Mouse (Mus musculus) embryonic facial prominence, embryonic 11.5 days (tissue): Measurements from ENCODE around the gene Tas2r134. TPM values are rescaled to one million over a fixed set of nuclear protein-coding genes. Genes with fewer than 3 reads are reported as not detected.

Experiments
- ATAC-seq: fragments of 200-750 bp; cut with Nextera tagmentation; replicated peaks from 2 replicates; pipeline ENCODE4 v1.8.0; 2017; ENCODE audit warnings: low read depth; ENCODE audit not compliant: insufficient number of reproducible peaks, low FRiP score, low TSS enrichment
- DNase-seq: peaks from one replicate; pipeline ENCODE4 v3.0.0-alpha.2; 2015; ENCODE audit warnings: low spot score
- H3K27ac ChIP-seq: fragments of 300-500 bp; sonication (generic); replicated peaks from 2 replicates; pipeline ENCODE4 v1.5.1; 2014; ENCODE audit warnings: mild to moderate bottlenecking, low read depth, low read length, control low read depth
- H3K27me3 ChIP-seq: fragments of 300-500 bp; sonication (generic); 2 replicates; pipeline ENCODE4 v1.6.1; 2014; ENCODE audit warnings: mild to moderate bottlenecking, low read length, moderate library complexity, mixed read lengths; ENCODE audit not compliant: control insufficient read depth, insufficient read depth
- H3K36me3 ChIP-seq: fragments of 300-500 bp; sonication (generic); replicated peaks from 2 replicates; pipeline ENCODE4 v1.6.1; 2014; ENCODE audit warnings: low read depth, mild to moderate bottlenecking, low read length, moderate library complexity, mixed read lengths; ENCODE audit not compliant: control insufficient read depth, insufficient read depth
- H3K4me1 ChIP-seq: fragments of 300-500 bp; sonication (generic); 2 replicates; pipeline ENCODE4 v1.6.1; 2014; ENCODE audit warnings: low read length, mixed read lengths; ENCODE audit not compliant: control insufficient read depth, insufficient read depth
- H3K4me2 ChIP-seq: fragments of 300-500 bp; sonication (generic); 2 replicates; pipeline ENCODE4 v1.6.1; 2014; ENCODE audit warnings: low read depth, mild to moderate bottlenecking, control low read depth, low read length, moderate library complexity
- H3K4me3 ChIP-seq: fragments of 300-500 bp; sonication (generic); 2 replicates; pipeline ENCODE4 v1.5.1; 2014; ENCODE audit warnings: low read depth, low read length, control low read depth
- H3K9ac ChIP-seq: fragments of 300-500 bp; sonication (generic); replicated peaks from 2 replicates; pipeline ENCODE4 v1.6.1; 2014; ENCODE audit warnings: mild to moderate bottlenecking, control low read depth, low read length
- H3K9me3 ChIP-seq: fragments of 300-500 bp; sonication (generic); replicated peaks from 2 replicates; pipeline ENCODE4 v1.6.1; 2016; ENCODE audit warnings: mild to moderate bottlenecking, low read length, inconsistent platforms, mixed read lengths; ENCODE audit not compliant: control insufficient read depth
- WGBS: fragments of 180-500 bp; shearing (Covaris S2); extraction: QIAGEN DNeasy Blood & Tissue Kit; methylation state at CpG from one replicate; pipeline ENCODE4 v1.1.7; 2014; 5-methylcytosine and 5-hydroxymethylcytosine counted together
- polyA plus RNA-seq: library from polyadenylated mRNA; unstranded; fragments of >200 nt; fragmentation: Nextera tagmentation; extraction: Ambion mirVana; gene quantifications from 2 replicates; pipeline ENCODE4 v1.2.1, GENCODE M21; 2014

The Tas2r134 gene
- polyA plus RNA-seq, 1 experiment from 2014 or later: not detected

GRCm38 (mm10) chr2:51658288-51658687 lies 31.0 kb downstream of the Tas2r134 start:
- WGBS: 30% methylated on average over 5 of the region's 5 CpGs
- no peaks in the 10 kb centered on the region for H3K36me3 ChIP-seq
- ATAC-seq (no peak), DNase-seq (peak; percentile 61)
- H3K4me1 ChIP-seq: no peaks in the 10 kb centered on the region
- no peak overlapping the region for H3K27ac ChIP-seq
- no peak overlapping the region for H3K4me2 ChIP-seq
- H3K27me3 ChIP-seq: no peaks in the 10 kb centered on the region
- no peaks in the 10 kb centered on the region for H3K9me3 ChIP-seq
- no peak overlapping the region for H3K4me3 ChIP-seq
- no peak overlapping the region for H3K9ac ChIP-seq

DNA sequence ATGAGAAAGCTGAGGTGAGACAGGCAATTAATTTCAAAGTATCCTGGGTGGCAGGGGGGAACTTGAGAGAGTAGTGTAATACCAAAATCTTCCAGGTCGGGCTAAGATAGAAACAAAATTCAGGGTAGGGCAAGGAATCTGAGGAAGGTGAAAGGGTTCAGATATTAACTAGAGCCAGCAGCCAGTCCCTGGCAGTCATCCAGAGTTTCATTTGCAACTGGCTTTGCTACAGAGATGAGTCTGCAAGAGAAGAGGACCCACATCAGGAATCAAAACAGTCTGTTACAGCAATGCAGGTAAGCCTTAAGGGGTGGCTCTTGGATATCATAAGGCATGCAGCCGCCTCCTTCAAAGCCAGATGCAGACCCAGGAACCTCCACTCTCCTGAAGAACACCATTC lies 47.0 kb downstream of the Tas2r134 start:
- 71% methylated on average over 2 of the region's 2 CpGs for WGBS
- H3K9ac ChIP-seq: no peak overlapping the region
- H3K27me3 ChIP-seq: no peaks in the 10 kb centered on the region
- no peaks in the 10 kb centered on the region for H3K9me3 ChIP-seq
- H3K4me3 ChIP-seq: no peak overlapping the region
- no peaks in the 10 kb centered on the region for H3K4me1 ChIP-seq
- H3K36me3 ChIP-seq: no peaks in the 10 kb centered on the region
- no peak overlapping the region for H3K27ac ChIP-seq
- DNase-seq (no peak), ATAC-seq (no peak)
- no peak overlapping the region for H3K4me2 ChIP-seq
